Mouse (Mus musculus) limb, embryonic 14.5 days (tissue): ENCODE results near the gene Olfr279. TPM values are rescaled to one million over a fixed set of nuclear protein-coding genes. Genes with fewer than 3 reads are reported as not detected.
A peak's percentile ranks its signal among the peaks of the same experiment; 100 is the strongest.
"Not testable (repeated sequence)": the region's sequence is repeated elsewhere in the genome, so short reads cannot be mapped to it uniquely, and the experiment has no call there.

ENCODE experiments used
- ATAC-seq: fragments of 200-750 bp; cut with Nextera tagmentation; 2 replicates; pipeline ENCODE4 v1.8.0; 2017; ENCODE audit warnings: low read depth, moderate number of reproducible peaks, moderate TSS enrichment; ENCODE audit not compliant: low FRiP score
- DNase-seq: peaks from one replicate; pipeline ENCODE4 v3.0.0-alpha.2; 2015; ENCODE audit warnings: low spot score
- H3K27ac ChIP-seq: fragments of 300-500 bp; sonication (generic); replicated peaks from 2 replicates; pipeline ENCODE4 v1.5.1; 2014; ENCODE audit warnings: low read depth, mild to moderate bottlenecking, low read length, moderate library complexity, mixed read lengths
- H3K27me3 ChIP-seq: fragments of 300-500 bp; sonication (generic); 2 replicates; pipeline ENCODE4 v1.6.1; 2014; ENCODE audit warnings: low read length, mixed read lengths; ENCODE audit not compliant: control insufficient read depth, insufficient read depth
- H3K36me3 ChIP-seq: fragments of 300-500 bp; sonication (generic); 2 replicates; pipeline ENCODE4 v1.6.1; 2014; ENCODE audit warnings: mild to moderate bottlenecking, low read length, moderate library complexity, mixed read lengths; ENCODE audit not compliant: control insufficient read depth, insufficient read depth
- H3K4me1 ChIP-seq: fragments of 300-500 bp; sonication (generic); 2 replicates; pipeline ENCODE4 v1.6.1; 2014; ENCODE audit warnings: antibody characterized with exemption, low read length, mixed read lengths; ENCODE audit not compliant: control insufficient read depth, insufficient read depth
- H3K4me2 ChIP-seq: fragments of 300-500 bp; sonication (generic); replicated peaks from 2 replicates; pipeline ENCODE4 v1.6.1; 2014; ENCODE audit warnings: low read depth, mild to moderate bottlenecking, low read length, moderate library complexity; ENCODE audit not compliant: severe bottlenecking
- H3K4me3 ChIP-seq: fragments of 300-500 bp; sonication (generic); replicated peaks from 2 replicates; pipeline ENCODE4 v1.5.1; 2014; ENCODE audit warnings: low read length
- H3K9ac ChIP-seq: fragments of 300-500 bp; sonication (generic); 2 replicates; pipeline ENCODE4 v1.6.1; 2014; ENCODE audit warnings: mild to moderate bottlenecking, low read depth, low read length, moderate library complexity; ENCODE audit not compliant: severe bottlenecking
- H3K9me3 ChIP-seq: fragments of 300-500 bp; sonication (generic); 2 replicates; pipeline ENCODE4 v1.6.1; 2016; ENCODE audit warnings: low read length; ENCODE audit not compliant: control insufficient read depth
- POLR2A ChIP-seq: fragments of 200-500 bp; IDR thresholded peaks from 2 replicates; pipeline ENCODE4 v1.8.0; 2012; ENCODE audit warnings: inconsistent platforms, mild to moderate bottlenecking, moderate library complexity, borderline replicate concordance; ENCODE audit not compliant: insufficient read depth, insufficient read length; ENCODE audit errors: extremely low read depth
- WGBS: fragments of 180-500 bp; shearing (Covaris S2); extraction: QIAGEN DNeasy Blood & Tissue Kit; methylation state at CpG from one replicate; pipeline ENCODE4 v1.1.7; 2014; 5-methylcytosine and 5-hydroxymethylcytosine counted together
- polyA plus RNA-seq, 2 experiments: library from polyadenylated mRNA; depleted of rRNA in 1 of 2; stranded (reverse) in 1 of 2; unstranded in 1 of 2; fragments of >200 nt; fragmentation: Nextera tagmentation in 1 of 2; extraction: Ambion mirVana in 1 of 2; gene quantifications; 2 replicates each; pipeline versions ENCODE4 v1.2.1 to v1.2.3; 2012 to 2014

Olfr279 gene
- polyA plus RNA-seq, 2 experiments = not detected

- TF ChIP-seq POLR2A = no peak
- ATAC-seq (no peak), DNase-seq (no peak)
- WGBS = 72% methylated on average over 13 of the region's 13 CpGs
- H3K4me3 ChIP-seq = no peak overlapping the region
- no peaks in the 10 kb centered on the region for H3K9me3 ChIP-seq
- no peak overlapping the region for H3K9ac ChIP-seq
- no peaks in the 10 kb centered on the region for H3K27me3 ChIP-seq
- H3K4me2 ChIP-seq = no peak overlapping the region
- no peak overlapping the region for H3K27ac ChIP-seq
- H3K36me3 ChIP-seq = no peaks in the 10 kb centered on the region
- H3K4me1 ChIP-seq = peaks cover 8% of the 10 kb centered on the region
Measured at GRCm38 (mm10) chr15:98511386-98511928, 19.3 kb downstream of the Olfr279 start.

GRCm38 (mm10) chr15:98512232-98512631 lies 20.0 kb downstream of the Olfr279 start:
- WGBS = 73% methylated on average over 8 of the region's 8 CpGs
- H3K4me2 ChIP-seq = no peak overlapping the region
- TF ChIP-seq POLR2A = no peak

GRCm38 (mm10) chr15:98512799-98513321 lies 20.7 kb downstream of the Olfr279 start:
- peak; percentile 38 for DNase-seq
- Histone ChIP-seq H3K27me3 (no peaks in the 10 kb centered on the region), H3K27ac (peak overlapping the region; percentile 27; the same call in 1 of the 2 replicates)

More at GRCm38 (mm10) chr15:98512232-98512631, 20.0 kb downstream of the Olfr279 start:
- Histone ChIP-seq H3K9me3 (no peaks in the 10 kb centered on the region), H3K9ac (no peak overlapping the region), H3K4me1 (peaks cover 8% of the 10 kb centered on the region), H3K4me3 (no peak overlapping the region), H3K36me3 (no peaks in the 10 kb centered on the region), H3K27ac (no peak overlapping the region), H3K27me3 (no peaks in the 10 kb centered on the region)
- DNase-seq = no peak
- ATAC-seq = no peak

GRCm38 (mm10) chr15:98513676-98514075 lies 21.5 kb downstream of the Olfr279 start:
- ATAC-seq = not testable (repeated sequence)
- WGBS = 67% methylated on average over 3 of the region's 3 CpGs

More at GRCm38 (mm10) chr15:98512799-98513321, 20.7 kb downstream of the Olfr279 start:
- H3K36me3 ChIP-seq = peaks cover 6% of the 10 kb centered on the region
- peaks cover 8% of the 10 kb centered on the region for H3K4me1 ChIP-seq
- no peaks in the 10 kb centered on the region for H3K9me3 ChIP-seq
- H3K4me3 ChIP-seq = no peak overlapping the region
- TF ChIP-seq POLR2A = no peak
- 50% methylated on average over 17 of the region's 17 CpGs for WGBS
- no peak overlapping the region for H3K9ac ChIP-seq
- H3K4me2 ChIP-seq = no peak overlapping the region
- 0 out of 2 replicates have a peak, but pooled peaks have one; percentile 36 for ATAC-seq

GRCm38 (mm10) chr15:98514146-98514545 lies 21.9 kb downstream of the Olfr279 start:
- no peak for TF ChIP-seq POLR2A
- no peak overlapping the region for H3K4me3 ChIP-seq
- H3K4me1 ChIP-seq = peaks cover 8% of the 10 kb centered on the region
- H3K36me3 ChIP-seq = peaks cover 14% of the 10 kb centered on the region
- H3K9me3 ChIP-seq = no peaks in the 10 kb centered on the region
- no peak for DNase-seq
- no peak overlapping the region for H3K4me2 ChIP-seq
- ATAC-seq = no peak
- H3K27me3 ChIP-seq = no peaks in the 10 kb centered on the region
- 82% methylated on average over 8 of the region's 8 CpGs for WGBS
- no peak overlapping the region for H3K9ac ChIP-seq
- no peak overlapping the region for H3K27ac ChIP-seq

More at GRCm38 (mm10) chr15:98513676-98514075, 21.5 kb downstream of the Olfr279 start:
- DNase-seq, H3K4me1 ChIP-seq, H3K4me3 ChIP-seq, H3K9me3 ChIP-seq, H3K4me2 ChIP-seq, H3K27ac ChIP-seq, H3K9ac ChIP-seq, H3K27me3 ChIP-seq: not testable (repeated sequence)
- peaks cover 14% of the 10 kb centered on the region for H3K36me3 ChIP-seq

GRCm38 (mm10) chr15:98514845-98515244 lies 22.6 kb downstream of the Olfr279 start:
- H3K36me3 ChIP-seq = peaks cover 19% of the 10 kb centered on the region
- not testable (repeated sequence) for H3K27me3 ChIP-seq, H3K9ac ChIP-seq, H3K27ac ChIP-seq, ATAC-seq, DNase-seq, H3K4me2 ChIP-seq, H3K4me1 ChIP-seq, H3K4me3 ChIP-seq, H3K9me3 ChIP-seq
- 85% methylated on average over 2 of the region's 2 CpGs for WGBS
